Mouse (Mus musculus) hindbrain, embryonic 14.5 days (tissue): ENCODE data around the gene Anks1b. TPM values are rescaled to one million over a fixed set of nuclear protein-coding genes. Genes with fewer than 3 reads are reported as not detected.
A peak's percentile ranks its signal among the peaks of the same experiment; 100 is the strongest.

ENCODE experiments used
- ATAC-seq: fragments of 200-750 bp; cut with Nextera tagmentation; 2 replicates; pipeline ENCODE4 v1.8.0; 2017; ENCODE audit warnings: moderate number of reproducible peaks, mild to moderate bottlenecking, moderate TSS enrichment, moderate library complexity; ENCODE audit not compliant: low FRiP score
- DNase-seq: peaks from one replicate; pipeline ENCODE4 v3.0.0-alpha.2; 2015; ENCODE audit warnings: low spot score
- H3K27ac ChIP-seq: fragments of 300-500 bp; sonication (generic); 2 replicates; pipeline ENCODE4 v1.5.1; 2014; ENCODE audit warnings: mild to moderate bottlenecking, moderate library complexity
- H3K27me3 ChIP-seq: fragments of 300-500 bp; sonication (generic); 2 replicates; pipeline ENCODE4 v1.6.1; 2014; ENCODE audit warnings: mild to moderate bottlenecking, low read length, mixed read lengths; ENCODE audit not compliant: control insufficient read depth, insufficient read depth
- H3K36me3 ChIP-seq: fragments of 300-500 bp; sonication (generic); replicated peaks from 2 replicates; pipeline ENCODE4 v1.6.1; 2014; ENCODE audit not compliant: control insufficient read depth, insufficient read depth
- H3K4me1 ChIP-seq: fragments of 300-500 bp; sonication (generic); replicated peaks from 2 replicates; pipeline ENCODE4 v1.6.1; 2014; ENCODE audit warnings: antibody characterized with exemption, low read length, mixed read lengths; ENCODE audit not compliant: control insufficient read depth, insufficient read depth
- H3K4me2 ChIP-seq: fragments of 300-500 bp; sonication (generic); replicated peaks from 2 replicates; pipeline ENCODE4 v1.6.1; 2014; ENCODE audit warnings: mild to moderate bottlenecking, moderate library complexity
- H3K4me3 ChIP-seq: fragments of 300-500 bp; sonication (generic); replicated peaks from 2 replicates; pipeline ENCODE4 v1.5.1; 2014; ENCODE audit warnings: mild to moderate bottlenecking, low read length
- H3K9ac ChIP-seq: fragments of 300-500 bp; sonication (generic); 2 replicates; pipeline ENCODE4 v1.6.1; 2014
- H3K9me3 ChIP-seq: fragments of 300-500 bp; sonication (generic); 2 replicates; pipeline ENCODE4 v1.6.1; 2016; ENCODE audit warnings: low read length; ENCODE audit not compliant: control insufficient read depth
- WGBS: fragments of 180-500 bp; shearing (Covaris S2); extraction: QIAGEN DNeasy Blood & Tissue Kit; methylation state at CpG from one replicate; pipeline ENCODE4 v1.1.7; 2014; 5-methylcytosine and 5-hydroxymethylcytosine counted together
- polyA plus RNA-seq: library from polyadenylated mRNA; unstranded; fragments of >200 nt; fragmentation: Nextera tagmentation; extraction: Ambion mirVana; gene quantifications from 2 replicates; pipeline ENCODE4 v1.2.1, GENCODE M21; 2014

Gene Anks1b
- polyA plus RNA-seq, 1 experiment from 2014 or later = 69.4 TPM

- H3K4me2 ChIP-seq = no peak overlapping the region
- H3K4me3 ChIP-seq = no peak overlapping the region
- ATAC-seq (no peak; the same call in 1 of the 2 replicates), DNase-seq (peak; percentile 77)
- no peaks in the 10 kb centered on the region for H3K27me3 ChIP-seq
- no peak overlapping the region for H3K27ac ChIP-seq
- H3K9me3 ChIP-seq = no peaks in the 10 kb centered on the region
- H3K36me3 ChIP-seq = no peaks in the 10 kb centered on the region
- WGBS = 21% methylated on average over 7 of the region's 7 CpGs
- no peaks in the 10 kb centered on the region for H3K4me1 ChIP-seq
- no peak overlapping the region for H3K9ac ChIP-seq
Measured at GRCm38 (mm10) chr10:90081630-90082029, 208.3 kb downstream of the Anks1b start.

- H3K27ac ChIP-seq = no peak overlapping the region
- ATAC-seq (no peak), DNase-seq (no peak)
- no peaks in the 10 kb centered on the region for H3K9me3 ChIP-seq
- no peak overlapping the region for H3K9ac ChIP-seq
- 80% methylated on average over 6 of the region's 6 CpGs for WGBS
- H3K36me3 ChIP-seq = no peaks in the 10 kb centered on the region
- no peak overlapping the region for H3K4me3 ChIP-seq
- H3K27me3 ChIP-seq = no peaks in the 10 kb centered on the region
- no peaks in the 10 kb centered on the region for H3K4me1 ChIP-seq
- no peak overlapping the region for H3K4me2 ChIP-seq
Measured at GRCm38 (mm10) chr10:90093877-90094276, 220.6 kb downstream of the Anks1b start.

GRCm38 (mm10) chr10:90112662-90113061 lies 239.4 kb downstream of the Anks1b start:
- H3K36me3 ChIP-seq = no peaks in the 10 kb centered on the region
- 59% methylated on average over 5 of the region's 5 CpGs for WGBS
- H3K4me2 ChIP-seq = no peak overlapping the region
- H3K4me3 ChIP-seq = no peak overlapping the region
- DNase-seq (no peak), ATAC-seq (no peak)
- H3K9ac ChIP-seq = no peak overlapping the region
- H3K9me3 ChIP-seq = no peaks in the 10 kb centered on the region
- H3K27me3 ChIP-seq = no peaks in the 10 kb centered on the region
- no peaks in the 10 kb centered on the region for H3K4me1 ChIP-seq
- no peak overlapping the region for H3K27ac ChIP-seq

GRCm38 (mm10) chr10:90116867-90117266 lies 243.6 kb downstream of the Anks1b start:
- no peaks in the 10 kb centered on the region for H3K27me3 ChIP-seq
- H3K9me3 ChIP-seq = no peaks in the 10 kb centered on the region
- ATAC-seq = no peak
- no peak overlapping the region for H3K27ac ChIP-seq
- DNase-seq = no peak
- H3K36me3 ChIP-seq = no peaks in the 10 kb centered on the region
- H3K4me3 ChIP-seq = no peak overlapping the region
- 93% methylated on average over 3 of the region's 3 CpGs for WGBS
- no peak overlapping the region for H3K4me2 ChIP-seq
- no peak overlapping the region for H3K9ac ChIP-seq
- H3K4me1 ChIP-seq = no peaks in the 10 kb centered on the region

GRCm38 (mm10) chr10:90117836-90118235 lies 244.5 kb downstream of the Anks1b start:
- WGBS = 90% methylated on average over 2 of the region's 2 CpGs
- Histone ChIP-seq H3K27me3 (no peaks in the 10 kb centered on the region), H3K4me1 (no peaks in the 10 kb centered on the region), H3K27ac (no peak overlapping the region), H3K9ac (no peak overlapping the region), H3K4me3 (no peak overlapping the region), H3K4me2 (no peak overlapping the region), H3K9me3 (no peaks in the 10 kb centered on the region), H3K36me3 (no peaks in the 10 kb centered on the region)
- no peak for DNase-seq
- no peak for ATAC-seq

- Histone ChIP-seq H3K27me3 (no peaks in the 10 kb centered on the region), H3K9me3 (peaks cover 5% of the 10 kb centered on the region; the same call in 1 of the 2 replicates), H3K4me3 (no peak overlapping the region), H3K4me2 (no peak overlapping the region), H3K36me3 (no peaks in the 10 kb centered on the region), H3K4me1 (no peaks in the 10 kb centered on the region), H3K27ac (no peak overlapping the region), H3K9ac (no peak overlapping the region)
- no peak for DNase-seq
- ATAC-seq = no peak
Measured at GRCm38 (mm10) chr10:90137538-90137937, 264.2 kb downstream of the Anks1b start.

GRCm38 (mm10) chr10:90140947-90141346 lies 267.6 kb downstream of the Anks1b start:
- no peak for DNase-seq
- Histone ChIP-seq H3K4me2 (no peak overlapping the region), H3K9me3 (no peaks in the 10 kb centered on the region), H3K4me3 (no peak overlapping the region), H3K4me1 (no peaks in the 10 kb centered on the region), H3K27me3 (no peaks in the 10 kb centered on the region), H3K36me3 (no peaks in the 10 kb centered on the region), H3K27ac (no peak overlapping the region), H3K9ac (no peak overlapping the region)
- ATAC-seq = no peak

- Histone ChIP-seq H3K27me3 (no peaks in the 10 kb centered on the region), H3K9ac (no peak overlapping the region), H3K4me3 (no peak overlapping the region), H3K27ac (no peak overlapping the region), H3K36me3 (no peaks in the 10 kb centered on the region), H3K4me1 (no peaks in the 10 kb centered on the region), H3K4me2 (no peak overlapping the region), H3K9me3 (peaks cover 12% of the 10 kb centered on the region; the same call in 1 of the 2 replicates)
- ATAC-seq (no peak), DNase-seq (no peak)
- WGBS = 98% methylated on average over 1 of the region's 1 CpGs
Measured at GRCm38 (mm10) chr10:90144444-90144843, 271.1 kb downstream of the Anks1b start.

- Histone ChIP-seq H3K4me3 (no peak overlapping the region), H3K27me3 (no peaks in the 10 kb centered on the region), H3K4me2 (no peak overlapping the region), H3K36me3 (no peaks in the 10 kb centered on the region), H3K9me3 (peaks cover 12% of the 10 kb centered on the region; the same call in 1 of the 2 replicates), H3K9ac (no peak overlapping the region), H3K27ac (no peak overlapping the region), H3K4me1 (no peaks in the 10 kb centered on the region)
- DNase-seq (peak; percentile 55), ATAC-seq (no peak)
Measured at GRCm38 (mm10) chr10:90151510-90151909, 278.2 kb downstream of the Anks1b start.

GRCm38 (mm10) chr10:90169941-90170580 lies 296.8 kb downstream of the Anks1b start:
- no peaks in the 10 kb centered on the region for H3K9me3 ChIP-seq
- no peak overlapping the region for H3K27ac ChIP-seq
- H3K4me3 ChIP-seq = no peak overlapping the region
- DNase-seq (no peak), ATAC-seq (no peak)
- H3K4me1 ChIP-seq = no peaks in the 10 kb centered on the region
- no peak overlapping the region for H3K4me2 ChIP-seq
- H3K9ac ChIP-seq = no peak overlapping the region
- WGBS = 86% methylated on average over 6 of the region's 6 CpGs
- H3K36me3 ChIP-seq = no peaks in the 10 kb centered on the region
- H3K27me3 ChIP-seq = no peaks in the 10 kb centered on the region
